Mouse (Mus musculus): ENCODE measurements at regions not wholly inside any gene's neighbourhood (a gene's known extent, or its start where the extent isn't known, plus 50 kb on each side); places are given as distances from the start of the nearest gene placed in this dataset.

- intact Hi-C loops (cut with DNase I), result no loop called here
- no peak for DNase-seq
These were observed 57.9 kb upstream of the Ammecr1 start for GRCm38 (mm10) chrX:143024325-143024971.

GRCm38 (mm10) chrX:143030371-143031010, 64.0 kb upstream of the Ammecr1 start:
- DNase-seq, result no peak
- intact Hi-C loops (cut with DNase I), result no loop called here

DNA sequence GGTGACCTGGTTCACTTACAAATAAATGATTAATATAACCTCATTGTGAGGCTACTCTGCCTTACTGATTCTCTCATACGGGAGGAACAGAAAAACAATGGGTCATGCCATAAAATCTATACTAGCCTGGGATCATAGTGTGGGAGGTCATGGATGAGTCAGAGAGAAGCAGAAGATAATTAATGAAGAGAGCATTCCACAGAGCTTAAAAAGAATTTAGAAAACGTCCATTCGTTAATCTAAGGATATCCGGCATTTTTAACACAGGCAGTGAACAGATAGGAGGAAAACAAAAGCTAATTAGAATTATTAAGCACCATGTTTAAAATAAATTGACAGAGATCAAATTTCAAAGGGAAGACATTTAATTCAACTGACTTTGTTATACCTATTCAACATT, 59.5 kb upstream of the Rtl9 start:
- DNase-seq, result no peak
- intact Hi-C loops (cut with DNase I), result no loop called here

- intact Hi-C loops (cut with DNase I), result no loop called here
- no peak for DNase-seq
These were observed 55.1 kb upstream of the Rtl9 start for GRCm38 (mm10) chrX:143044296-143044695.

GRCm38 (mm10) chrX:143046293-143046692, 53.1 kb upstream of the Rtl9 start:
- peak; percentile 48 to 51 for DNase-seq
- intact Hi-C loops (cut with DNase I), result no loop called here

Data from heart, postnatal 14 days (tissue).